Mouse (Mus musculus): ENCODE measurements around the gene Abcc4.

DNA sequence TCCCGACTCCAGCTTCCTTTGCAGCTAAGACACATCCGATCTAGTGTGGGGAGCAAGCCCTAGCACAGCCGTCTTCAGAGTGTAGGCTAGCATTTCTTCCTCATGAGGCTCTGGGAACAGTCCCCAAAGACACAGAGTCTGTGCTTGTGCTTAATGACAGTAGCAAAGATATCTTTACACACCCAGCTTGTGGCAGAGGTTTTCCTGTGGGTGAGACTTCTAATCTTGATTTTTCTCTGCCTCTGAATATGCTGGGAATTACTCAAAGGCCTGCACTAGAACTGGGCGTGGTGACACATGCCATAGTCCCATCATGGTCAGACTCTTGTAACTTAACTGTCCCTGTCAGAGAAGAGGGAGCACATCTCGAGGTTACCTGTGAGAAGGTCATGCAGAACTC, 24.6 kb upstream of the Abcc4 start:
- no peak for TF ChIP-seq GATA1 (IDR thresholded peaks at IDR 0.05; ENCODE audit: low read length)
- no peak for TF ChIP-seq TAL1 (IDR thresholded peaks at IDR 0.05; ENCODE audit: low read length)

All from erythroblast, embryonic 14.5 days (primary cell).